Mouse (Mus musculus) liver, postnatal 0 days (tissue): Measurements from ENCODE around the gene 9530053A07Rik. TPM values are rescaled to one million over a fixed set of nuclear protein-coding genes. Genes with fewer than 3 reads are reported as not detected.

Experiments used
- ATAC-seq: fragments of 200-750 bp; cut with Nextera tagmentation; 2 replicates; pipeline ENCODE4 v1.8.0; 2017; ENCODE audit warnings: mild to moderate bottlenecking, moderate library complexity
- DNase-seq: peaks from one replicate; pipeline ENCODE4 v3.0.0-alpha.2; 2016
- H3K27ac ChIP-seq: fragments of 300-500 bp; sonication (generic); 2 replicates; pipeline ENCODE4 v1.5.1; 2014; ENCODE audit warnings: antibody characterized with exemption, moderate library complexity, mild to moderate bottlenecking, low read depth
- H3K27me3 ChIP-seq: fragments of 300-500 bp; sonication (generic); 2 replicates; pipeline ENCODE4 v1.6.1; 2014; ENCODE audit warnings: low read length, control low read depth, mixed read lengths; ENCODE audit not compliant: insufficient read depth
- H3K36me3 ChIP-seq: fragments of 300-500 bp; sonication (generic); replicated peaks from 2 replicates; pipeline ENCODE4 v1.6.1; 2014; ENCODE audit warnings: mild to moderate bottlenecking, control low read depth, low read length, moderate library complexity, mixed read lengths; ENCODE audit not compliant: insufficient read depth
- H3K4me1 ChIP-seq: fragments of 300-500 bp; sonication (generic); 2 replicates; pipeline ENCODE4 v1.6.1; 2014; ENCODE audit warnings: antibody characterized with exemption, mild to moderate bottlenecking, control low read depth; ENCODE audit not compliant: insufficient read depth
- H3K4me2 ChIP-seq: fragments of 300-500 bp; sonication (generic); 2 replicates; pipeline ENCODE4 v1.6.1; 2014; ENCODE audit warnings: low read depth, mild to moderate bottlenecking, low read length, moderate library complexity, mixed read lengths
- H3K4me3 ChIP-seq: fragments of 300-500 bp; sonication (generic); 2 replicates; pipeline ENCODE4 v1.5.1; 2014; ENCODE audit warnings: low read depth, low read length
- H3K9ac ChIP-seq: fragments of 300-500 bp; sonication (generic); replicated peaks from 2 replicates; pipeline ENCODE4 v1.6.1; 2014; ENCODE audit warnings: mild to moderate bottlenecking, moderate library complexity
- H3K9me3 ChIP-seq: fragments of 300-500 bp; sonication (generic); 2 replicates; pipeline ENCODE4 v1.6.1; 2016; ENCODE audit warnings: mild to moderate bottlenecking, control low read depth, low read length, mixed read lengths
- CTCF ChIP-seq: sonication (generic); IDR thresholded peaks from 2 replicates; pipeline ENCODE4 v1.5.1; 2016; ENCODE audit warnings: antibody characterized with exemption, low read depth
- EP300 ChIP-seq: IDR thresholded peaks from 2 replicates; pipeline ENCODE4 v1.6.1; 2016; ENCODE audit warnings: antibody characterized with exemption, low read depth, mild to moderate bottlenecking
- WGBS: fragments of 180-500 bp; shearing (Covaris S2); extraction: QIAGEN DNeasy Blood & Tissue Kit; methylation state at CpG from one replicate; pipeline ENCODE4 v1.1.7; 2014; ENCODE audit not compliant: insufficient replicate concordance; 5-methylcytosine and 5-hydroxymethylcytosine counted together
- polyA plus RNA-seq: library from polyadenylated mRNA; unstranded; fragments of >200 nt; fragmentation: Nextera tagmentation; extraction: Ambion mirVana; gene quantifications from 2 replicates; pipeline ENCODE4 v1.2.1, GENCODE M21; 2015

The 9530053A07Rik gene
- polyA plus RNA-seq, 1 experiment from 2014 or later, result not detected

DNA sequence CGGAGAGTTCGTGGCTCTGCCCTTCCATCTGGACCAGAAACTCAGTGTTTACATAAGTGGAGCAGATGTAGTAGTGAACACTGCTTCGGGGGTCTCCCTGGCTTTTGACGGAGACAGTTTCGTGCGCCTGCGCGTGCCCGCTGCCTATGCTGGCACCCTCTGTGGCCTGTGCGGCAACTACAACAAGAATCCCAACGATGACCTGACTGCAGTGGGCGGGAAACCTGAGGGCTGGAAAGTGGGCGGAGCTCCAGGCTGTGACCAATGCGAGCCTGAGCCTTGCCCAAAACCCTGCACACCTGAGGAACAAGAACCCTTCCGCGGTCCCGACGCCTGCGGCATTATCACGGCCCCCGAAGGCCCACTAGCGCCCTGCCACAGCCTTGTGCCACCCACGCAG, 24.6 kb upstream of the 9530053A07Rik start:
- Histone ChIP-seq H3K9me3 (no peaks in the 10 kb centered on the region), H3K9ac (no peak overlapping the region), H3K4me1 (no peaks in the 10 kb centered on the region), H3K36me3 (no peaks in the 10 kb centered on the region), H3K27ac (no peak overlapping the region), H3K27me3 (no peaks in the 10 kb centered on the region), H3K4me3 (no peak overlapping the region), H3K4me2 (no peak overlapping the region)
- DNase-seq (peak; percentile 29), ATAC-seq (peak; percentile 67)
- 7% methylated on average over 23 of the region's 23 CpGs for WGBS
- TF ChIP-seq EP300 (no peak), CTCF (peak; percentile 9; the same call in 1 of the 2 replicates)

DNA sequence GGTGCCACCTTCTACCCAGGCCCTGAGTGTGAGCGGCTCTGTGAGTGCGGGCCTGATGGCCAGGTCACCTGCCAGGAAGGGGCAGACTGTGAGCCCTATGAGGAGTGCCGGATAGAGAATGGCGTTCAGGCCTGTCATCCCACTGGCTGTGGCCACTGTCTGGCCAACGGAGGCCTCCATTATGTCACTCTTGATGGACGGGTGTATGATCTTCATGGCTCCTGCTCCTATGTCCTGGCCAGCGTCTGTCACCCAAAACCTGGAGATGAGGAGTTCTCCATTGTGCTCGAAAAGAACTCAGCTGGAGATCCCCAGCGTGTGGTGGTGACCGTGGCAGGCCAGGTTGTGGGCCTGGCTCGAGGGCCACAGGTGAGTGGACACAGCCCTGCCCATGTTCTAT, 23.0 kb upstream of the 9530053A07Rik start:
- Histone ChIP-seq H3K27ac (no peak overlapping the region), H3K27me3 (no peaks in the 10 kb centered on the region), H3K9ac (no peak overlapping the region), H3K4me2 (no peak overlapping the region), H3K4me3 (no peak overlapping the region), H3K36me3 (no peaks in the 10 kb centered on the region), H3K4me1 (no peaks in the 10 kb centered on the region), H3K9me3 (no peaks in the 10 kb centered on the region)
- ATAC-seq (no peak), DNase-seq (no peak)
- whole genome bisulfite sequencing, result 83% methylated on average over 11 of the region's 11 CpGs
- no peak for TF ChIP-seq CTCF
- no peak for TF ChIP-seq EP300

DNA sequence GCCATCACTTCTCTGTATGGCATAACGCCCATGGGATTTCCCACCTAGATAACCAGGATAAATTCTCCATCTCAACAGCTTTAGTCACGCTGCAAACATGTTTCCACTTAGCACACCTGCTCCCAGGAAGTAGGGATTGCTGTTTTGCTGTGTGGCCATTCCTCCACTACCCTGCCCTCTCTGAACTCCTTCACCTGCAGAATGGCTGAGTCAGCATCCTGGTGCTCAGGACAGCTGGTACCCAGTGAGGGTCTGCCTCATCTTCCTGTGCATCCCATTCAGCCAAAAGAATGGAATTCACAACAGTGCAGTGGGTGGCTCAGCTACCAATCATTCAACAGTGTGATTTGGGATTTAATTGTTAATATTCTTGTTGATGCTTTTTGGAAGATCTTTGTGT, 14.6 kb upstream of the 9530053A07Rik start:
- no peak overlapping the region for H3K9ac ChIP-seq
- DNase-seq (no peak), ATAC-seq (no peak)
- H3K36me3 ChIP-seq, result no peaks in the 10 kb centered on the region
- 64% methylated on average over 2 of the region's 2 CpGs for WGBS
- no peaks in the 10 kb centered on the region for H3K9me3 ChIP-seq
- no peaks in the 10 kb centered on the region for H3K4me1 ChIP-seq
- H3K27me3 ChIP-seq, result no peaks in the 10 kb centered on the region
- H3K27ac ChIP-seq, result no peak overlapping the region
- no peak overlapping the region for H3K4me3 ChIP-seq
- no peak overlapping the region for H3K4me2 ChIP-seq
- TF ChIP-seq CTCF, result no peak
- no peak for TF ChIP-seq EP300

DNA sequence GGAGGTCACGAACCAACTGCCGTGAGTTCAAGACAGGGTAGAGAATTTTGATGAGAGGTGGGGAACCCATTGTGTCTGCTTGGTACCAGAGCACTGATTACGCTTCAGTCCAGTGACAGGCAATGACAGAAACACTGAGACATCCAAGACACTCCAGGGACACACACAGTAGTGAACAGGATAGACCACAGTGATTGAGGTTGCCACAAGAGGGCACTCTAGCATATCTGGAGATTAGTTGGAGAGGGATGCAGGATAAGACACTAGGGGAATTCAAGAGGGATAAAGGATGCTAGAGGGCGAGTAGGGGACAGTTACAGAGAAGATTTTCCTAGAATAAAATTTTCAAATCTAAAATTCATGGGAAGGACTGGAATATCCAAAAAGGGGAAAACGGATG, 8.3 kb downstream of the 9530053A07Rik start:
- ATAC-seq (no peak), DNase-seq (no peak)
- Histone ChIP-seq H3K4me2 (no peak overlapping the region), H3K4me1 (no peaks in the 10 kb centered on the region), H3K27me3 (no peaks in the 10 kb centered on the region), H3K9me3 (no peaks in the 10 kb centered on the region), H3K36me3 (no peaks in the 10 kb centered on the region), H3K27ac (no peak overlapping the region), H3K9ac (no peak overlapping the region), H3K4me3 (no peak overlapping the region)
- WGBS, result 53% methylated on average over 5 of the region's 5 CpGs
- TF ChIP-seq CTCF (peak; percentile 61), EP300 (no peak)

DNA sequence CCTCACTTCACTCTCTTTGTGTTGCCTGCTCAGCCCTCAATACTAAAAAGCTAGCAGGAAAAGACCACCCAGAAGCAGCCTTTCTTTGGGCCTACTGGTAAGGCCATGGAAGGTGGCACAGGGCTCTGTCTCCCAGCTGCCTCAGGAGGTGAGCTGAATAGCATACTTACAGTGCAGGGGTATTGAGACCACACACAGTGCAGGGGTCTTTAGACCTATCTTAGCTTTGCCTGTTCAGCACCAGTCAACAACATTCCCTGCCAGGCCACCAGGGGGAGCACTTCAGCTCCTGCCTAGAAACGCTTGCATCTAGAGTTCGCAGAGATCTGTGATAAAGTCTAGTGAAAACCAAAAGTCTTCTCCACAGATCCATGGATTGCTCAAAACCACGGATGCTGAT, 19.0 kb downstream of the 9530053A07Rik start:
- Histone ChIP-seq H3K4me1 (no peaks in the 10 kb centered on the region), H3K4me2 (no peak overlapping the region), H3K9me3 (no peaks in the 10 kb centered on the region), H3K4me3 (no peak overlapping the region), H3K27ac (no peak overlapping the region), H3K9ac (no peak overlapping the region), H3K36me3 (no peaks in the 10 kb centered on the region), H3K27me3 (no peaks in the 10 kb centered on the region)
- ATAC-seq, result no peak
- peak; percentile 79 for DNase-seq
- 4% methylated on average over 3 of the region's 3 CpGs for WGBS
- TF ChIP-seq CTCF, result peak; percentile 89
- no peak for TF ChIP-seq EP300

DNA sequence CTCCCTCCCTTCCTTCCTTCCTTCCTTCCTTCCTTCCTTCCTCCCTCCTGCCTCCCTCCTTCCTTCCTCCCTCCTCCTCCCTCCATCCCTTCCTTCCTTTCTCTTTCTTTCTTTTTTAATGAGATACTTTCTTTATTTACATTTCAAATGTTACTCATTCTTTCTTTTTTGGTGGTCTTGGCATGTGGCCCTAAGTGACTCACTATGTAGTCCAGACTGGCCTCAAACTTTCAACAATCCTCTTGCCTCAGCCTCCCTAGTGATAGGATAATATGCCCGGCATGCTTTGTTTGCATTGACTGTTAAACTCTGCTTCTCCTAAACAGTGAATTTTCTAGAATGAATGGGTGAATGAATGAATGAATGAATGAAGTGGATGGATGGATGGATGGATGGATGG, 20.6 kb downstream of the 9530053A07Rik start:
- H3K4me3 ChIP-seq, result no peak overlapping the region
- DNase-seq (no peak), ATAC-seq (no peak)
- no peak overlapping the region for H3K9ac ChIP-seq
- no peaks in the 10 kb centered on the region for H3K9me3 ChIP-seq
- no peak overlapping the region for H3K27ac ChIP-seq
- H3K4me1 ChIP-seq, result no peaks in the 10 kb centered on the region
- 71% methylated on average over 1 of the region's 1 CpGs for WGBS
- H3K27me3 ChIP-seq, result no peaks in the 10 kb centered on the region
- no peak overlapping the region for H3K4me2 ChIP-seq
- H3K36me3 ChIP-seq, result no peaks in the 10 kb centered on the region
- TF ChIP-seq EP300 (no peak), CTCF (no peak)
